In genomic region chr5:143893396-143893795, GRCm38 (mm10) we compare ENCODE assay signal across 19 mouse cellular contexts. TPM values are rescaled to one million over a fixed set of nuclear protein-coding genes. Genes with fewer than 3 reads are reported as not detected.
DNase-seq lines count a peak whose midpoint lies in the region; ATAC-seq and TF ChIP-seq lines count a peak whose summit lies in the region.
"Had no signal": no experiment of that assay in that cellular context is flagged by ENCODE, and none has a peak within 500 bp of the region (broad histone marks: within the 10 kb centered on the region; RNA-seq: fewer than 3 reads in every experiment).

No protein-coding gene starts in this region.

- no peak overlapping the region for H3K4me2 ChIP-seq in liver, embryonic 12.5 days
- H3K4me2 ChIP-seq in midbrain, embryonic 13.5 days (replicated peaks) = no peak overlapping the region
- H3K4me2 ChIP-seq: hindbrain, embryonic 15.5 days; neural tube, embryonic 15.5 days had no signal

- H3K4me3 ChIP-seq in layer of hippocampus, adult 2 months = no peak overlapping the region
- H3K4me3 ChIP-seq in liver, embryonic 12.5 days = no peak overlapping the region
- H3K4me3 ChIP-seq in midbrain, embryonic 13.5 days (replicated peaks) = no peak overlapping the region
- H3K4me3 ChIP-seq: hindbrain, embryonic 15.5 days; limb, embryonic 10.5 days; neural tube, embryonic 15.5 days had no signal

- no peaks in the 10 kb centered on the region for H3K27me3 ChIP-seq in liver, embryonic 12.5 days (replicated peaks)
- no peaks in the 10 kb centered on the region for H3K27me3 ChIP-seq in midbrain, embryonic 13.5 days
- H3K27me3 ChIP-seq: hindbrain, embryonic 15.5 days; neural tube, embryonic 15.5 days had no signal

- peaks cover 31% of the 10 kb centered on the region for H3K4me1 ChIP-seq in liver, embryonic 12.5 days
- no peaks in the 10 kb centered on the region for H3K4me1 ChIP-seq in midbrain, embryonic 13.5 days (replicated peaks)
- H3K4me1 ChIP-seq: hindbrain, embryonic 15.5 days; limb, embryonic 10.5 days; neural tube, embryonic 15.5 days had no signal

- TF ChIP-seq CTCF in layer of hippocampus, adult 2 months (conservative IDR thresholded peaks at IDR 0.05) = no peak

- H3K36me3 ChIP-seq in liver, embryonic 12.5 days = peaks cover 100% of the 10 kb centered on the region
- peaks cover 85% of the 10 kb centered on the region for H3K36me3 ChIP-seq in midbrain, embryonic 13.5 days

- DNase-seq in layer of hippocampus, adult 2 months (ENCODE audit: low spot score in 2 of 2) = no peak
- DNase-seq in layer of hippocampus, adult 11-12 months (ENCODE audit: low spot score) = no peak
- DNase-seq in MN1 (ENCODE audit: low spot score) = peak; percentile 21
- DNase-seq in natural killer cell, adult 2 months (ENCODE audit: low spot score in 2 of 2) = peak; percentile 10 to 31
- DNase-seq in cerebellum, adult 11-12 months = no peak
- no peak for DNase-seq in cerebellum, adult 11 months
- DNase-seq: adrenal gland, postnatal 25 days; cerebellum, adult 18-20 months; lung, postnatal 10 days; right cerebral cortex, adult 18-20 months had no signal

- WGBS in liver, embryonic 12.5 days (ENCODE audit: insufficient replicate concordance) = 24% methylated on average over 5 of the region's 5 CpGs
- WGBS in midbrain, embryonic 13.5 days = 90% methylated on average over 5 of the region's 5 CpGs

- ATAC-seq in liver, embryonic 12.5 days = peak; percentile 68
- no peak for ATAC-seq in midbrain, embryonic 13.5 days

- H3K9ac ChIP-seq in liver, embryonic 12.5 days = no peak overlapping the region
- H3K9ac ChIP-seq in midbrain, embryonic 13.5 days (replicated peaks) = no peak overlapping the region
- H3K9ac ChIP-seq: hindbrain, embryonic 15.5 days; neural tube, embryonic 15.5 days had no signal

- peak overlapping the region; percentile 18; the same call in 1 of the 2 replicates for H3K27ac ChIP-seq in layer of hippocampus, adult 2 months
- no peak overlapping the region for H3K27ac ChIP-seq in liver, embryonic 12.5 days
- H3K27ac ChIP-seq in midbrain, embryonic 13.5 days = no peak overlapping the region
- H3K27ac ChIP-seq: hindbrain, embryonic 15.5 days; kidney, postnatal 0 days; limb, embryonic 10.5 days; neural tube, embryonic 15.5 days had no signal

- no peaks in the 10 kb centered on the region for H3K9me3 ChIP-seq in liver, embryonic 12.5 days (replicated peaks)
- H3K9me3 ChIP-seq in midbrain, embryonic 13.5 days = no peaks in the 10 kb centered on the region
- H3K9me3 ChIP-seq: hindbrain, embryonic 15.5 days; limb, embryonic 10.5 days; neural tube, embryonic 15.5 days had no signal

RNA-seq across cellular contexts. Expression of gene Ankrd61, which starts 4.1 kb away (rescaled TPM):
- total RNA-seq in layer of hippocampus, adult 2 months (2021) = under 1 TPM in 1 of 2 experiments, not detected in 1; 0.41 TPM
- 0.41 and 0.54 TPM in 2 replicates for polyA plus RNA-seq in liver, embryonic 12.5 days (2016; fragmentation: Nextera tagmentation; extraction: Ambion mirVana)
- polyA plus RNA-seq in midbrain, embryonic 13.5 days (2015; fragmentation: Nextera tagmentation; extraction: Ambion mirVana) = 0.43 and 0.59 TPM in 2 replicates
- total RNA-seq: midbrain, postnatal 0 days had no signal
- polyA plus RNA-seq: heart, embryonic 14.5 days had no signal

RNA-seq across cellular contexts. Expression of gene Aimp2, which starts 16.3 kb away (rescaled TPM):
- 10 to 100 TPM; 28.8 to 30.0 TPM for total RNA-seq in layer of hippocampus, adult 2 months (2021)
- polyA plus RNA-seq in liver, embryonic 12.5 days (2016; fragmentation: Nextera tagmentation; extraction: Ambion mirVana) = 82.8 and 83.1 TPM in 2 replicates
- polyA plus RNA-seq in midbrain, embryonic 13.5 days (2015; fragmentation: Nextera tagmentation; extraction: Ambion mirVana) = 82.0 and 82.6 TPM in 2 replicates

RNA-seq across cellular contexts. Expression of gene Pms2, which starts 16.4 kb away (rescaled TPM):
- 10 to 100 TPM; 21.1 to 22.2 TPM for total RNA-seq in layer of hippocampus, adult 2 months (2021)
- 23.8 and 24.8 TPM in 2 replicates for polyA plus RNA-seq in liver, embryonic 12.5 days (2016; fragmentation: Nextera tagmentation; extraction: Ambion mirVana)
- 26.1 and 28.2 TPM in 2 replicates for polyA plus RNA-seq in midbrain, embryonic 13.5 days (2015; fragmentation: Nextera tagmentation; extraction: Ambion mirVana)

RNA-seq across cellular contexts. Expression of gene Gm42421, which starts 34.6 kb away (rescaled TPM):
- total RNA-seq in layer of hippocampus, adult 2 months (2021) = 1 to 10 TPM in 1 of 2 experiments, under 1 TPM in 1; 0.54 to 2.2 TPM
- polyA plus RNA-seq in liver, embryonic 12.5 days (2016; fragmentation: Nextera tagmentation; extraction: Ambion mirVana) = 0.18 TPM in 1 of 2 replicates, not detected in the other
- 1.4 and 2.3 TPM in 2 replicates for polyA plus RNA-seq in midbrain, embryonic 13.5 days (2015; fragmentation: Nextera tagmentation; extraction: Ambion mirVana)
- total RNA-seq: gastrocnemius, adult 8-10 months; midbrain, postnatal 0 days had no signal

RNA-seq across cellular contexts. Expression of gene Rsph10b, which starts 39.4 kb away (rescaled TPM):
- 1 to 10 TPM; 3.6 to 5.2 TPM for total RNA-seq in layer of hippocampus, adult 2 months (2021)
- polyA plus RNA-seq in liver, embryonic 12.5 days (2016; fragmentation: Nextera tagmentation; extraction: Ambion mirVana) = 0.28 and 0.37 TPM in 2 replicates
- 2.2 and 2.4 TPM in 2 replicates for polyA plus RNA-seq in midbrain, embryonic 13.5 days (2015; fragmentation: Nextera tagmentation; extraction: Ambion mirVana)

Comparison
In these comparisons a context has a peak if more than half of its experiments do, and no peak if none do; other contexts are left out.
1. DNase-seq: peak in MN1 (single experiment) and natural killer cell, adult 2 months (2 of 2); none in layer of hippocampus, adult 2 months (0 of 2), layer of hippocampus, adult 11-12 months (single experiment), cerebellum, adult 11-12 months (single experiment) and cerebellum, adult 11 months (single experiment).